In genomic region chr11:99186836-99187235, GRCm38 (mm10) we compare ENCODE assay signal across 27 mouse cellular contexts. TPM values are rescaled to one million over a fixed set of nuclear protein-coding genes. Genes with fewer than 3 reads are reported as not detected.
DNase-seq lines count a peak whose midpoint lies in the region; ATAC-seq and TF ChIP-seq lines count a peak whose summit lies in the region.
"Had no signal": no experiment of that assay in that cellular context is flagged by ENCODE, and none has a peak within 500 bp of the region (broad histone marks: within the 10 kb centered on the region; RNA-seq: fewer than 3 reads in every experiment).

No protein-coding gene starts in this region.

- H3K4me1 ChIP-seq in CH12.LX (ENCODE audit: control insufficient read depth in 1 of 2, insufficient read depth in 2 of 2), result peaks cover 34 to 70% of the 10 kb centered on the region in 2 experiments
- H3K4me1 ChIP-seq in hindbrain, embryonic 10.5 days (replicated peaks), result no peaks in the 10 kb centered on the region
- H3K4me1 ChIP-seq: heart, embryonic 12.5 days; midbrain, embryonic 13.5 days had no signal

- no peaks in the 10 kb centered on the region for H3K79me2 ChIP-seq in CH12.LX (replicated peaks; ENCODE audit: control insufficient read depth, extremely low read depth, insufficient read depth, poor library complexity, severe bottlenecking)

- no peak for DNase-seq in layer of hippocampus, adult 2 months (ENCODE audit: low spot score in 2 of 2)
- no peak for DNase-seq in layer of hippocampus, adult 9-11 months
- peak; percentile 95 for DNase-seq in CH12.LX (ENCODE audit: extremely low read depth)
- peak; percentile 88 for DNase-seq in splenic B cell, adult 2 months (ENCODE audit: low read depth, low spot score)
- no peak for DNase-seq in hindbrain, embryonic 10.5 days (ENCODE audit: low spot score)
- DNase-seq in cerebellum, postnatal 25 days, result no peak
- DNase-seq: adrenal gland, postnatal 14 days; cerebellum, adult 8-10 months; gastrocnemius, postnatal 14 days; heart, adult 18-20 months; heart, postnatal 10 days; kidney, adult 18-20 months; liver; retina, postnatal 1 day; thymus, postnatal 25 days had no signal

- peak overlapping the region; percentile 92 for H3K4me2 ChIP-seq in CH12.LX (ENCODE audit: insufficient read depth, low read depth, poor library complexity, severe bottlenecking)
- H3K4me2 ChIP-seq: heart, embryonic 12.5 days; midbrain, embryonic 13.5 days; neural tube, embryonic 12.5 days had no signal

- no peaks in the 10 kb centered on the region for H3K27me3 ChIP-seq in CH12.LX (replicated peaks)
- H3K27me3 ChIP-seq in splenic B cell, adult 2 months (ENCODE audit: control insufficient read depth, insufficient read depth, low read length, poor library complexity, severe bottlenecking), result no peaks in the 10 kb centered on the region
- 0 out of 2 replicates have a peak, but pooled peaks cover 13% of the 10 kb centered on the region for H3K27me3 ChIP-seq in hindbrain, embryonic 10.5 days (ENCODE audit: insufficient read depth, poor library complexity, severe bottlenecking)
- H3K27me3 ChIP-seq: neural tube, embryonic 12.5 days had no signal

- TF ChIP-seq POLR2A in CH12.LX (IDR thresholded peaks at IDR 0.05; ENCODE audit: low read depth, low read length), result peak; percentile 50; the same call in 1 of the 2 replicates

- ATAC-seq in inflammation-experienced regulatory T-cells, adult 6 months, result peak; percentile 43
- ATAC-seq: forebrain, embryonic 16.5 days; lung, postnatal 0 days; midbrain, embryonic 13.5 days had no signal

- TF ChIP-seq EP300 in CH12.LX (IDR thresholded peaks at IDR 0.05; ENCODE audit: low read length), result peak; percentile 100

- in situ Hi-C loops in CH12.LX (cut with MboI; ENCODE audit: low pct_ligation_motif_present, low pct_unique_long_range_greater_than_20kb, low sequenced_read_pairs), result no loop called here

- dilution Hi-C loops in CH12.LX (cut with MboI; ENCODE audit: extremely low pct_ligation_motif_present, extremely low pct_unique_long_range_greater_than_20kb, low sequenced_read_pairs), result no loop called here

- peaks cover 7% of the 10 kb centered on the region for H3K9me3 ChIP-seq in CH12.LX (replicated peaks; ENCODE audit: low read length)
- H3K9me3 ChIP-seq in hindbrain, embryonic 10.5 days, result no peaks in the 10 kb centered on the region
- H3K9me3 ChIP-seq: forebrain, embryonic 10.5 days; heart, embryonic 12.5 days; limb, embryonic 10.5 days; midbrain, embryonic 13.5 days; neural tube, embryonic 12.5 days had no signal

- peaks cover 0 to 2% of the 10 kb centered on the region in 2 experiments for H3K36me3 ChIP-seq in CH12.LX (replicated peaks in 1 of 2; ENCODE audit: control insufficient read depth in 1 of 2, insufficient read depth in 1 of 2, low read length in 1 of 2)
- H3K36me3 ChIP-seq in splenic B cell, adult 2 months (ENCODE audit: control insufficient read depth, insufficient read depth, low read length, poor library complexity, severe bottlenecking), result no peaks in the 10 kb centered on the region
- H3K36me3 ChIP-seq in hindbrain, embryonic 10.5 days, result no peaks in the 10 kb centered on the region
- H3K36me3 ChIP-seq: forebrain, embryonic 10.5 days; heart, embryonic 12.5 days; limb, embryonic 10.5 days; midbrain, embryonic 13.5 days; neural tube, embryonic 12.5 days had no signal

- peak; percentile 40 for TF ChIP-seq CTCF in layer of hippocampus, adult 2 months (conservative IDR thresholded peaks at IDR 0.05)
- peak in 1 of 2 experiments; percentile 63; a peak in 3 of 4 replicates for TF ChIP-seq CTCF in CH12.LX (conservative IDR thresholded peaks at IDR 0.05 in 1 of 2, IDR thresholded peaks at IDR 0.05 in 1 of 2; ENCODE audit: low read depth in 2 of 2, low read length in 2 of 2)

- 77% methylated on average over 2 of the region's 2 CpGs for WGBS in hindbrain, embryonic 10.5 days

- no peak overlapping the region for H3K4me3 ChIP-seq in layer of hippocampus, adult 2 months
- H3K4me3 ChIP-seq in CH12.LX (replicated peaks in 1 of 3; ENCODE audit: low read depth in 2 of 3, low read length in 2 of 3, poor library complexity in 1 of 3), result peak overlapping the region in 1 of 3 experiments; percentile 33
- H3K4me3 ChIP-seq in hindbrain, embryonic 10.5 days, result no peak overlapping the region
- H3K4me3 ChIP-seq: forebrain, embryonic 10.5 days; heart, embryonic 12.5 days; limb, embryonic 10.5 days; megakaryocyte, embryonic 14.5 days; midbrain, embryonic 13.5 days; neural tube, embryonic 12.5 days had no signal

- H3K9ac ChIP-seq in CH12.LX (ENCODE audit: insufficient read depth, low read depth), result peak overlapping the region; percentile 84
- H3K9ac ChIP-seq: heart, embryonic 12.5 days; midbrain, embryonic 13.5 days; neural tube, embryonic 12.5 days had no signal

- peak; percentile 50 for TF ChIP-seq RAD21 in CH12.LX (IDR thresholded peaks at IDR 0.05; ENCODE audit: low read depth, low read length)

- H3K27ac ChIP-seq in layer of hippocampus, adult 2 months, result no peak overlapping the region
- peak overlapping the region; percentile 99 for H3K27ac ChIP-seq in CH12.LX (ENCODE audit: insufficient read depth, low read depth)
- H3K27ac ChIP-seq in hindbrain, embryonic 10.5 days, result no peak overlapping the region
- H3K27ac ChIP-seq: forebrain, embryonic 10.5 days; kidney, postnatal 0 days; limb, embryonic 10.5 days; midbrain, embryonic 13.5 days; neural tube, embryonic 12.5 days had no signal

TF ChIP-seq in CH12.LX, 34 proteins besides CTCF, POLR2A, EP300 and RAD21 (continues in another document):
- TF ChIP-seq ZC3H11A (IDR thresholded peaks at IDR 0.05; ENCODE audit: low read depth, low read length), result 0 out of 2 replicates have a peak, but pooled peaks have one; percentile 15
- TF ChIP-seq JUND (conservative IDR thresholded peaks at IDR 0.05; ENCODE audit: low read depth, low read length), result peak; percentile 84
- TF ChIP-seq ETS1 (conservative IDR thresholded peaks at IDR 0.05; ENCODE audit: low read depth, low read length), result peak; percentile 97
- peak; percentile 96 for TF ChIP-seq MAZ (IDR thresholded peaks at IDR 0.05; ENCODE audit: low read depth, low read length)
- TF ChIP-seq SMC3 (IDR thresholded peaks at IDR 0.05; ENCODE audit: low read depth, low read length), result no peak; the same call in none of the 2 replicates
- TF ChIP-seq IRF4 (IDR thresholded peaks at IDR 0.05; ENCODE audit: low read depth, low read length), result peak; percentile 100
- peak; percentile 73 for TF ChIP-seq ZNF384 (IDR thresholded peaks at IDR 0.05; ENCODE audit: low read depth, low read length)
- peak; percentile 85; the same call in 1 of the 2 replicates for TF ChIP-seq E2F4 (IDR thresholded peaks at IDR 0.05; ENCODE audit: insufficient replicate concordance, low read depth, low read length)
- peak; percentile 64 for TF ChIP-seq HCFC1 (IDR thresholded peaks at IDR 0.05; ENCODE audit: low read depth, low read length)
- peak; percentile 96 for TF ChIP-seq SIN3A (IDR thresholded peaks at IDR 0.05; ENCODE audit: low read length)
- peak; percentile 77; the same call in 1 of the 2 replicates for TF ChIP-seq JUN (IDR thresholded peaks at IDR 0.05; ENCODE audit: insufficient read depth, low read depth, low read length)
- TF ChIP-seq MAX (IDR thresholded peaks at IDR 0.05; ENCODE audit: low read length), result peak; percentile 68
- TF ChIP-seq CHD1 (IDR thresholded peaks at IDR 0.05; ENCODE audit: low read depth, low read length), result peak; percentile 74; the same call in 1 of the 2 replicates
- peak; percentile 92 for TF ChIP-seq MXI1 (IDR thresholded peaks at IDR 0.05; ENCODE audit: low read depth, low read length)
- TF ChIP-seq TCF12 (IDR thresholded peaks at IDR 0.05; ENCODE audit: low read depth, low read length), result peak; percentile 95
- TF ChIP-seq NRF1 (IDR thresholded peaks at IDR 0.05; ENCODE audit: low read depth, low read length), result no peak; the same call in 1 of the 2 replicates
- peak; percentile 99 for TF ChIP-seq RCOR1 (conservative IDR thresholded peaks at IDR 0.05; ENCODE audit: low read depth, low read length)
- no peak; the same call in 1 of the 2 replicates for TF ChIP-seq GABPA (IDR thresholded peaks at IDR 0.05; ENCODE audit: insufficient replicate concordance, low read depth, low read length)
- peak; percentile 76 for TF ChIP-seq NELFE (IDR thresholded peaks at IDR 0.05; ENCODE audit: low read depth, low read length)
- no peak for TF ChIP-seq USF1 (IDR thresholded peaks at IDR 0.05; ENCODE audit: low read depth, low read length)
- no peak; the same call in none of the 2 replicates for TF ChIP-seq ZMIZ1 (IDR thresholded peaks at IDR 0.05; ENCODE audit: low read depth, low read length)
- TF ChIP-seq TBP (conservative IDR thresholded peaks at IDR 0.05; ENCODE audit: low read depth, low read length), result peak; percentile 64
- TF ChIP-seq MEF2A (IDR thresholded peaks at IDR 0.05; ENCODE audit: borderline replicate concordance, low read depth, low read length), result peak; percentile 94
- TF ChIP-seq ZKSCAN1 (IDR thresholded peaks at IDR 0.05; ENCODE audit: borderline replicate concordance, low read depth, low read length), result no peak
- TF ChIP-seq CHD2 (IDR thresholded peaks at IDR 0.05; ENCODE audit: low read length), result peak; percentile 95

RNA-seq across cellular contexts. Expression of gene Ccr7, which starts 32.0 kb away (rescaled TPM):
- total RNA-seq in layer of hippocampus, adult 2 months (2021), result not detected
- 170 and 241 TPM in 2 replicates for total RNA-seq in CH12.LX (2012; rRNA removed)
- 178 and 203 TPM in 2 replicates for total RNA-seq in CH12.LX (2014; rRNA removed)
- polyA plus RNA-seq in CH12.LX (2012; ENCODE audit: insufficient read length, low read depth), result 306 and 316 TPM in 2 replicates
- polyA plus RNA-seq in inflammation-experienced regulatory T-cells, adult 6 months (2017; shearing (Covaris generic)), result 100 to 1,000 TPM in 2 of 3 experiments, 10 to 100 TPM in 1; 16.6 to 295 (median 286) TPM
- polyA plus RNA-seq in hindbrain, embryonic 10.5 days (2016; fragmentation: Nextera tagmentation; extraction: Ambion mirVana), result 0.21 and 0.25 TPM in 2 replicates
- total RNA-seq: layer of hippocampus, postnatal 14 days had no signal
- polyA plus RNA-seq: forebrain, embryonic 16.5 days; midbrain, embryonic 13.5 days had no signal

RNA-seq across cellular contexts. Expression of gene Smarce1, which starts 44.0 kb away (rescaled TPM):
- total RNA-seq in layer of hippocampus, adult 2 months (2021), result 10 to 100 TPM; 55.8 to 62.3 TPM
- total RNA-seq in CH12.LX (2012; rRNA removed) (246 and 257 TPM in 2 replicates), CH12.LX (2014; rRNA removed) (149 and 184 TPM in 2 replicates)
- 464 and 617 TPM in 2 replicates for polyA plus RNA-seq in CH12.LX (2012; ENCODE audit: insufficient read length, low read depth)
- polyA plus RNA-seq in inflammation-experienced regulatory T-cells, adult 6 months (2017; shearing (Covaris generic)), result 100 to 1,000 TPM; 127 to 184 (median 159) TPM
- polyA plus RNA-seq in hindbrain, embryonic 10.5 days (2016; fragmentation: Nextera tagmentation; extraction: Ambion mirVana), result 289 and 317 TPM in 2 replicates

RNA-seq across cellular contexts. Expression of gene Krt222, which starts 57.0 kb away (rescaled TPM):
- total RNA-seq in layer of hippocampus, adult 2 months (2021), result 10 to 100 TPM; 24.8 to 29.5 TPM
- total RNA-seq in CH12.LX (2012; rRNA removed), result 15.4 and 22.0 TPM in 2 replicates
- total RNA-seq in CH12.LX (2014; rRNA removed), result 22.9 TPM in 2 replicates
- 24.4 and 29.3 TPM in 2 replicates for polyA plus RNA-seq in CH12.LX (2012; ENCODE audit: insufficient read length, low read depth)
- polyA plus RNA-seq in inflammation-experienced regulatory T-cells, adult 6 months (2017; shearing (Covaris generic)), result 1 to 10 TPM; 2.1 to 2.7 (median 2.1) TPM
- polyA plus RNA-seq in hindbrain, embryonic 10.5 days (2016; fragmentation: Nextera tagmentation; extraction: Ambion mirVana), result 0.15 and 0.59 TPM in 2 replicates
- total RNA-seq: MEL had no signal

Comparison
In these comparisons a context has a peak if more than half of its experiments do, and no peak if none do; other contexts are left out.
1. DNase-seq: peak in CH12.LX (single experiment) and splenic B cell, adult 2 months (single experiment); none in layer of hippocampus, adult 2 months (0 of 2), layer of hippocampus, adult 9-11 months (single experiment), hindbrain, embryonic 10.5 days (single experiment) and cerebellum, postnatal 25 days (0 of 2).
2. RNA of gene Ccr7, which starts 32.0 kb away (polyA plus RNA-seq): 306 to 316 TPM in CH12.LX and 16.6 to 295 TPM in inflammation-experienced regulatory T-cells, adult 6 months; 0.21 to 0.25 TPM in hindbrain, embryonic 10.5 days; every median in the first group is over 10 times any median in the second.